Comparison of ENCODE assay signal across 10 mouse cellular contexts in genomic region chr16:96353996-96354395, GRCm38 (mm10).
DNase-seq lines count a peak whose midpoint lies in the region; ATAC-seq and TF ChIP-seq lines count a peak whose summit lies in the region.
"Had no signal": no experiment of that assay in that cellular context is flagged by ENCODE, and none has a peak within 500 bp of the region (broad histone marks: within the 10 kb centered on the region; RNA-seq: fewer than 3 reads in every experiment).

No protein-coding gene starts in this region.

- WGBS in forebrain, embryonic 16.5 days, result 39% methylated on average over 6 of the region's 6 CpGs
- 33% methylated on average over 6 of the region's 6 CpGs for WGBS in limb, embryonic 11.5 days

- peaks cover 2% of the 10 kb centered on the region for H3K4me1 ChIP-seq in ES-Bruce4 (ENCODE audit: control insufficient read depth, insufficient read depth, low read length)
- H3K4me1 ChIP-seq in forebrain, embryonic 16.5 days (replicated peaks; ENCODE audit: control insufficient read depth, insufficient read depth, low read length), result 0 out of 2 replicates have a peak, but pooled peaks cover 2% of the 10 kb centered on the region
- H3K4me1 ChIP-seq in limb, embryonic 11.5 days (ENCODE audit: control insufficient read depth, insufficient read depth, low read length), result no peaks in the 10 kb centered on the region

- no peaks in the 10 kb centered on the region for H3K9me3 ChIP-seq in ES-Bruce4 (replicated peaks; ENCODE audit: control insufficient read depth, insufficient read depth, low read length, poor library complexity, severe bottlenecking)
- no peaks in the 10 kb centered on the region for H3K9me3 ChIP-seq in forebrain, embryonic 16.5 days (ENCODE audit: control insufficient read depth, low read length)
- H3K9me3 ChIP-seq in limb, embryonic 11.5 days (ENCODE audit: control insufficient read depth, low read length), result no peaks in the 10 kb centered on the region

- TF ChIP-seq CTCF in ES-Bruce4 (IDR thresholded peaks at IDR 0.05; ENCODE audit: low read depth, low read length), result no peak

- no peaks in the 10 kb centered on the region for H3K36me3 ChIP-seq in ES-Bruce4 (ENCODE audit: control insufficient read depth, insufficient read depth, low read length, poor library complexity, severe bottlenecking)
- H3K36me3 ChIP-seq in forebrain, embryonic 16.5 days (ENCODE audit: control insufficient read depth, insufficient read depth), result no peaks in the 10 kb centered on the region
- no peaks in the 10 kb centered on the region for H3K36me3 ChIP-seq in limb, embryonic 11.5 days (ENCODE audit: control insufficient read depth, insufficient read depth, low read length)

- ATAC-seq in forebrain, embryonic 16.5 days, result peak; percentile 66; the same call in 1 of the 2 replicates
- ATAC-seq in limb, embryonic 11.5 days (ENCODE audit: insufficient number of reproducible peaks, low FRiP score, low TSS enrichment, low read depth), result peak; percentile 61; the same call in 1 of the 2 replicates
- ATAC-seq in monocyte, adult 5-6 weeks (replicated peaks; ENCODE audit: insufficient number of reproducible peaks, low FRiP score, low TSS enrichment, poor library complexity, severe bottlenecking), result no peak

- H3K9ac ChIP-seq in ES-Bruce4 (ENCODE audit: low read depth, poor library complexity, severe bottlenecking), result no peak overlapping the region
- H3K9ac ChIP-seq in forebrain, embryonic 16.5 days (replicated peaks; ENCODE audit: low read depth, low read length), result no peak overlapping the region
- no peak overlapping the region for H3K9ac ChIP-seq in limb, embryonic 11.5 days (ENCODE audit: low read length)

- TF ChIP-seq EP300 in ES-Bruce4 (IDR thresholded peaks at IDR 0.05; ENCODE audit: insufficient read depth, low read depth, low read length), result no peak

- no peaks in the 10 kb centered on the region for H3K27me3 ChIP-seq in ES-Bruce4 (ENCODE audit: control insufficient read depth, insufficient read depth, low read length, poor library complexity, severe bottlenecking)
- H3K27me3 ChIP-seq in forebrain, embryonic 16.5 days (replicated peaks; ENCODE audit: control insufficient read depth, insufficient read depth, low read length), result no peaks in the 10 kb centered on the region
- no peaks in the 10 kb centered on the region for H3K27me3 ChIP-seq in limb, embryonic 11.5 days (ENCODE audit: control insufficient read depth, insufficient read depth, low read length)

- H3K4me2 ChIP-seq in forebrain, embryonic 16.5 days (ENCODE audit: low read length), result peak overlapping the region; percentile 21; the same call in 1 of the 2 replicates
- H3K4me2 ChIP-seq in limb, embryonic 11.5 days (ENCODE audit: low read depth, severe bottlenecking), result no peak overlapping the region

- TF ChIP-seq POLR2A in ES-Bruce4 (IDR thresholded peaks at IDR 0.05; ENCODE audit: insufficient read depth, low read length), result no peak

- peak overlapping the region; percentile 46 for H3K4me3 ChIP-seq in ES-Bruce4 (ENCODE audit: low read depth, low read length)
- H3K4me3 ChIP-seq in forebrain, embryonic 16.5 days (replicated peaks; ENCODE audit: low read length), result peak overlapping the region; percentile 10
- H3K4me3 ChIP-seq in limb, embryonic 11.5 days (ENCODE audit: low read depth, low read length), result no peak overlapping the region

- DNase-seq in CD4-positive helper T cell, adult 2 months (ENCODE audit: low read depth, low spot score), result peak; percentile 11
- DNase-seq in limb, embryonic 11.5 days (ENCODE audit: low spot score), result no peak
- no peak for DNase-seq in spleen, adult 18-20 months
- no peak for DNase-seq in ovary, postnatal 14 days (ENCODE audit: low spot score)
- no peak for DNase-seq in B cell, adult 2 months
- DNase-seq: cerebellum, adult 11-12 months; right cerebral cortex, postnatal 25 days had no signal

- no peak overlapping the region for H3K27ac ChIP-seq in ES-Bruce4 (ENCODE audit: insufficient read depth, low read length)
- H3K27ac ChIP-seq in forebrain, embryonic 16.5 days (ENCODE audit: low read length), result no peak overlapping the region
- H3K27ac ChIP-seq in limb, embryonic 11.5 days (replicated peaks; ENCODE audit: low read depth, low read length), result no peak overlapping the region
